17 mouse cellular contexts compared by ENCODE assay signal in the genomic region with DNA sequence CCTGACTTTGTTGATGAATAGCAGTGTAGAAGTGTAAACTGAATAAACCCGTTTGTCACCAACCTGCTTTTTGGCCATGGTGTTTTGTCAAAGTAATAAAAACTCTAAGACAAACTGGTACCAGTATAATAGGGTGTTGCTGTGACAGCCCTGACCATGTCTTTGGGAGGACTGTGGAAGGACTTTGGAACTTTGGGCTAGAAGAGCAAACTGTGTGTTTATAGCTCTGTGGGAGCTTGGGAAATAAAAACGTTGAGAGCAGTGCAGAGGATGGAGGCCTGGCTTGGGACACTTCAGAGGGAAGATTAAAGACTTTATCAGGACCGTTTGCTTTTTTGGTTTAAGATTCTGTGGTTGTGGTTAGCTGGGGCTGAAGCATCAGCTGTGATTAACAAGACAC.
"Had no signal": no experiment of that assay in that cellular context is flagged by ENCODE, and none has a peak within 500 bp of the region (broad histone marks: within the 10 kb centered on the region; RNA-seq: fewer than 3 reads in every experiment).

No protein-coding gene starts in this region.

- H3K9me3 ChIP-seq: lung, embryonic 15.5 days; megakaryocyte, embryonic 14.5 days; midbrain, embryonic 13.5 days; midbrain, embryonic 15.5 days; neural tube, embryonic 12.5 days; stomach, embryonic 15.5 days had no signal

- H3K4me2 ChIP-seq: lung, embryonic 15.5 days; midbrain, embryonic 11.5 days; midbrain, embryonic 13.5 days; midbrain, embryonic 15.5 days; neural tube, embryonic 12.5 days; stomach, embryonic 15.5 days had no signal

- ATAC-seq: lung, postnatal 0 days; midbrain, embryonic 13.5 days; midbrain, embryonic 15.5 days had no signal

- H3K27me3 ChIP-seq: lung, embryonic 15.5 days; midbrain, embryonic 13.5 days; midbrain, embryonic 15.5 days; neural tube, embryonic 12.5 days; stomach, embryonic 15.5 days had no signal

- H3K4me1 ChIP-seq: lung, embryonic 15.5 days; midbrain, embryonic 13.5 days; midbrain, embryonic 15.5 days; neural tube, embryonic 12.5 days; stomach, embryonic 15.5 days had no signal

- DNase-seq: lung, adult 2 months; lung, postnatal 14 days; lung, postnatal 36 days; right cerebral cortex, postnatal 14 days; thymus, adult 2 months; thymus, postnatal 25 days; thymus, postnatal 4 days had no signal

- H3K9ac ChIP-seq: lung, embryonic 15.5 days; midbrain, embryonic 13.5 days; midbrain, embryonic 15.5 days; neural tube, embryonic 12.5 days; stomach, embryonic 15.5 days had no signal

- H3K4me3 ChIP-seq: lung, embryonic 15.5 days; midbrain, embryonic 13.5 days; midbrain, embryonic 15.5 days; neural tube, embryonic 12.5 days; stomach, embryonic 15.5 days had no signal

- H3K36me3 ChIP-seq: midbrain, embryonic 15.5 days; stomach, embryonic 15.5 days had no signal

- H3K27ac ChIP-seq: lung, embryonic 15.5 days; macrophage; midbrain, embryonic 13.5 days; midbrain, embryonic 15.5 days; neural tube, embryonic 12.5 days; stomach, embryonic 15.5 days; stomach, postnatal 0 days had no signal
